Comparison of ENCODE assay signal across 20 mouse cellular contexts in genomic region chr12:84562558-84562957, GRCm38 (mm10). TPM values are rescaled to one million over a fixed set of nuclear protein-coding genes. Genes with fewer than 3 reads are reported as not detected.
A peak's percentile ranks its signal among the peaks of the same experiment; 100 is the strongest.
DNase-seq lines count a peak whose midpoint lies in the region; ATAC-seq and TF ChIP-seq lines count a peak whose summit lies in the region.
"Had no signal": no experiment of that assay in that cellular context is flagged by ENCODE, and none has a peak within 500 bp of the region (broad histone marks: within the 10 kb centered on the region; RNA-seq: fewer than 3 reads in every experiment).

No protein-coding gene starts in this region.

- H3K4me3 ChIP-seq in liver, embryonic 14.5 days (ENCODE audit: insufficient read depth in 1 of 2, low read depth in 2 of 2, low read length in 2 of 2), result no peak overlapping the region
- H3K4me3 ChIP-seq in liver, embryonic 11.5 days (ENCODE audit: low read depth, low read length), result no peak overlapping the region
- H3K4me3 ChIP-seq: forebrain, embryonic 10.5 days; heart, embryonic 13.5 days; hindbrain, embryonic 10.5 days; intestine, embryonic 15.5 days; liver, embryonic 15.5 days; midbrain, embryonic 12.5 days had no signal

- no peaks in the 10 kb centered on the region for H3K4me1 ChIP-seq in liver, embryonic 14.5 days (replicated peaks; ENCODE audit: control insufficient read depth in 2 of 2, insufficient read depth in 2 of 2, low read length in 1 of 2)
- H3K4me1 ChIP-seq in liver, embryonic 11.5 days (replicated peaks; ENCODE audit: control insufficient read depth, insufficient read depth, low read length), result no peaks in the 10 kb centered on the region
- H3K4me1 ChIP-seq: forebrain, embryonic 10.5 days; heart, embryonic 13.5 days; hindbrain, embryonic 10.5 days; intestine, embryonic 15.5 days; liver, embryonic 15.5 days; midbrain, embryonic 12.5 days had no signal

- no peak overlapping the region for H3K9ac ChIP-seq in liver, embryonic 14.5 days (replicated peaks)
- no peak overlapping the region for H3K9ac ChIP-seq in liver, embryonic 11.5 days (ENCODE audit: low read depth, low read length)
- H3K9ac ChIP-seq: heart, embryonic 13.5 days; intestine, embryonic 15.5 days; liver, embryonic 15.5 days; midbrain, embryonic 12.5 days had no signal

- peaks cover 2% of the 10 kb centered on the region for H3K27me3 ChIP-seq in liver, embryonic 14.5 days (ENCODE audit: control insufficient read depth, insufficient read depth, low read length)
- peaks cover 4% of the 10 kb centered on the region for H3K27me3 ChIP-seq in liver, embryonic 11.5 days (replicated peaks; ENCODE audit: control insufficient read depth, insufficient read depth, low read length)

- no peak overlapping the region for H3K4me2 ChIP-seq in liver, embryonic 14.5 days (ENCODE audit: low read depth)
- H3K4me2 ChIP-seq in liver, embryonic 11.5 days, result no peak overlapping the region
- H3K4me2 ChIP-seq: heart, embryonic 13.5 days; intestine, embryonic 15.5 days; liver, embryonic 15.5 days; midbrain, embryonic 12.5 days had no signal

- 41% methylated on average over 4 of the region's 4 CpGs for WGBS in liver, embryonic 14.5 days (ENCODE audit: insufficient replicate concordance)
- WGBS in liver, embryonic 11.5 days, result 44% methylated on average over 4 of the region's 4 CpGs

- ATAC-seq in liver, embryonic 14.5 days (ENCODE audit: insufficient read depth), result no peak
- no peak for ATAC-seq in liver, embryonic 11.5 days (replicated peaks; ENCODE audit: low FRiP score)
- ATAC-seq: intestine, embryonic 15.5 days had no signal

- H3K27ac ChIP-seq in liver, embryonic 14.5 days, result no peak overlapping the region
- no peak overlapping the region for H3K27ac ChIP-seq in liver, embryonic 11.5 days (ENCODE audit: low read depth, low read length)
- H3K27ac ChIP-seq: forebrain, embryonic 10.5 days; heart, embryonic 13.5 days; hindbrain, embryonic 10.5 days; intestine, embryonic 15.5 days; kidney, postnatal 0 days; liver, embryonic 15.5 days; midbrain, embryonic 12.5 days had no signal

- TF ChIP-seq CTCF in liver, embryonic 14.5 days (IDR thresholded peaks at IDR 0.05; ENCODE audit: low read depth), result peak; percentile 52

- TF ChIP-seq EP300 in liver, embryonic 14.5 days (IDR thresholded peaks at IDR 0.05; ENCODE audit: low read depth), result no peak

- no peaks in the 10 kb centered on the region for H3K9me3 ChIP-seq in liver, embryonic 14.5 days (ENCODE audit: control insufficient read depth, low read length)
- H3K9me3 ChIP-seq in liver, embryonic 11.5 days (ENCODE audit: control insufficient read depth, low read length), result no peaks in the 10 kb centered on the region; the same call in 1 of the 2 replicates
- H3K9me3 ChIP-seq: forebrain, embryonic 10.5 days; heart, embryonic 13.5 days; intestine, embryonic 15.5 days; liver, embryonic 15.5 days; midbrain, embryonic 12.5 days had no signal

- DNase-seq in adrenal gland, postnatal 14 days, result peak; percentile 22
- no peak for DNase-seq in adrenal gland, adult 8-10 months
- no peak for DNase-seq in liver, embryonic 14.5 days (ENCODE audit: low read depth in 3 of 3, low spot score in 3 of 3)
- no peak for DNase-seq in liver, embryonic 11.5 days (ENCODE audit: low spot score)
- peak; percentile 48 for DNase-seq in ES-CJ7 (ENCODE audit: low read depth, low spot score)
- peak; percentile 51 for DNase-seq in retina, postnatal 1 day
- DNase-seq in urinary bladder, postnatal 10 days (ENCODE audit: low spot score), result no peak
- no peak for DNase-seq in right cerebral cortex, postnatal 10 days (ENCODE audit: low spot score in 2 of 2)
- DNase-seq: cerebellum, adult 8-10 months; layer of hippocampus, adult 9-11 months; lung, postnatal 36 days; right cerebral cortex, postnatal 25 days had no signal

- no peaks in the 10 kb centered on the region for H3K36me3 ChIP-seq in liver, embryonic 14.5 days (replicated peaks; ENCODE audit: control insufficient read depth, insufficient read depth, low read depth)
- no peaks in the 10 kb centered on the region for H3K36me3 ChIP-seq in liver, embryonic 11.5 days (ENCODE audit: control insufficient read depth, insufficient read depth, low read length)
- H3K36me3 ChIP-seq: forebrain, embryonic 10.5 days; heart, embryonic 13.5 days; hindbrain, embryonic 10.5 days; intestine, embryonic 15.5 days; liver, embryonic 15.5 days; midbrain, embryonic 12.5 days had no signal

RNA-seq across cellular contexts. Expression of gene Vsx2, which starts 7.0 kb away (rescaled TPM):
- not detected in 2 replicates for total RNA-seq in adrenal gland, postnatal 14 days (2021)
- under 1 TPM in 1 of 4 experiments, not detected in 3; 0.08 TPM for total RNA-seq in adrenal gland, adult 8-10 months (2022)
- polyA plus RNA-seq in liver, embryonic 14.5 days (2012; rRNA removed), result not detected in 2 replicates
- polyA plus RNA-seq in liver, embryonic 14.5 days (2014; fragmentation: Nextera tagmentation; extraction: Ambion mirVana), result not detected in 2 replicates
- polyA plus RNA-seq in liver, embryonic 11.5 days (2014; fragmentation: Nextera tagmentation; extraction: Ambion mirVana), result not detected in 2 replicates
- total RNA-seq: gastrocnemius, postnatal 4 days had no signal
- polyA plus RNA-seq: heart, embryonic 13.5 days; intestine, embryonic 15.5 days; kidney, postnatal 0 days; liver, embryonic 15.5 days had no signal

RNA-seq across cellular contexts. Expression of gene Abcd4, which starts 54.7 kb away (rescaled TPM):
- total RNA-seq in adrenal gland, postnatal 14 days (2021), result 10.7 and 13.2 TPM in 2 replicates
- 10 to 100 TPM; 10.9 to 16.3 (median 13.8) TPM for total RNA-seq in adrenal gland, adult 8-10 months (2022)
- polyA plus RNA-seq in liver, embryonic 14.5 days (2012; rRNA removed), result 3.4 and 3.7 TPM in 2 replicates
- 1.5 and 1.6 TPM in 2 replicates for polyA plus RNA-seq in liver, embryonic 14.5 days (2014; fragmentation: Nextera tagmentation; extraction: Ambion mirVana)
- polyA plus RNA-seq in liver, embryonic 11.5 days (2014; fragmentation: Nextera tagmentation; extraction: Ambion mirVana), result 8.2 and 9.5 TPM in 2 replicates

Comparison
In these comparisons a context has a peak if more than half of its experiments do, and no peak if none do; other contexts are left out.
1. DNase-seq: peak in adrenal gland, postnatal 14 days (single experiment), ES-CJ7 (single experiment) and retina, postnatal 1 day (single experiment); none in adrenal gland, adult 8-10 months (single experiment), liver, embryonic 14.5 days (0 of 3), liver, embryonic 11.5 days (single experiment), urinary bladder, postnatal 10 days (single experiment) and right cerebral cortex, postnatal 10 days (0 of 2).